Mouse (Mus musculus) common myeloid progenitor, adult 5-6 weeks (primary cell): ENCODE results near the gene Gm11437. TPM values are rescaled to one million over a fixed set of nuclear protein-coding genes. Genes with fewer than 3 reads are reported as not detected.

ENCODE experiments used
- ATAC-seq: replicated peaks from 2 replicates; pipeline ENCODE4 v1.8.0; 2016; ENCODE audit warnings: low read depth, mild to moderate bottlenecking, moderate TSS enrichment, inconsistent platforms; ENCODE audit not compliant: poor library complexity, severe bottlenecking
- total RNA-seq: library from RNA; stranded (forward); fragments of 200-1000, 187-1606 nt; gene quantifications from 2 replicates; pipeline ENCODE4 v1.2.3, GENCODE M21; 2017

Gm11437 gene
- total RNA-seq = not detected in 2 replicates

- no peak for ATAC-seq
Measured at GRCm38 (mm10) chr11:84167046-84167526, at the start of gene Gm11437. Gene Gm11437 (minus strand): TSS chr11:84167476.

- ATAC-seq = no peak
Measured at GRCm38 (mm10) chr11:84210876-84211275, 43.6 kb upstream of the Gm11437 start.

- no peak for ATAC-seq
Measured at GRCm38 (mm10) chr11:84205776-84206175, 38.5 kb upstream of the Gm11437 start.

- ATAC-seq = no peak
Measured at GRCm38 (mm10) chr11:84197607-84198402, 30.5 kb upstream of the Gm11437 start.

GRCm38 (mm10) chr11:84194751-84195150, 27.5 kb upstream of the Gm11437 start:
- no peak for ATAC-seq

GRCm38 (mm10) chr11:84193249-84193648, 26.0 kb upstream of the Gm11437 start:
- ATAC-seq = no peak

- ATAC-seq = no peak
Measured at GRCm38 (mm10) chr11:84190581-84191233, 23.4 kb upstream of the Gm11437 start.

GRCm38 (mm10) chr11:84188530-84188929, 21.3 kb upstream of the Gm11437 start:
- no peak for ATAC-seq

GRCm38 (mm10) chr11:84181286-84181685, 14.0 kb upstream of the Gm11437 start:
- ATAC-seq = no peak

- peak; percentile 57 for ATAC-seq
Measured at GRCm38 (mm10) chr11:84179954-84180598, 12.8 kb upstream of the Gm11437 start.

GRCm38 (mm10) chr11:84179226-84179953, 12.1 kb upstream of the Gm11437 start:
- ATAC-seq = peak; percentile 93

GRCm38 (mm10) chr11:84178571-84178970, 11.3 kb upstream of the Gm11437 start:
- ATAC-seq = no peak

- no peak for ATAC-seq
Measured at GRCm38 (mm10) chr11:84172539-84173435, 5.5 kb upstream of the Gm11437 start.

GRCm38 (mm10) chr11:84168701-84169288, 1.5 kb upstream of the Gm11437 start:
- peak; percentile 62 for ATAC-seq

GRCm38 (mm10) chr11:84164561-84164960, 2.7 kb downstream of the Gm11437 start:
- no peak for ATAC-seq

GRCm38 (mm10) chr11:84164123-84164522, 3.2 kb downstream of the Gm11437 start:
- no peak for ATAC-seq

GRCm38 (mm10) chr11:84156535-84157262, 10.6 kb downstream of the Gm11437 start:
- no peak for ATAC-seq

GRCm38 (mm10) chr11:84150884-84151283, 16.4 kb downstream of the Gm11437 start:
- ATAC-seq = 0 out of 2 replicates have a peak, but pooled peaks have one; percentile 54
